Mouse (Mus musculus) E14TG2a.4 (cell line): ENCODE results near the gene Eif4a3.

Experiments used
- CTCF ChIP-seq: conservative IDR thresholded peaks from 2 replicates; pipeline ENCODE4 v1.5.1; 2014; ENCODE audit warnings: low read length
- POU5F1 ChIP-seq: IDR thresholded peaks from 2 replicates; pipeline ENCODE4 v1.6.1; 2014; ENCODE audit warnings: low read length, borderline replicate concordance

- no peak for TF ChIP-seq CTCF
- TF ChIP-seq POU5F1: no peak
These were observed 39.3 kb upstream of the Eif4a3 start for GRCm38 (mm10) chr11:119339179-119339578.
